Mouse (Mus musculus): Measurements from ENCODE around the gene Olfr591.
"Not testable (repeated sequence)": the region's sequence is repeated elsewhere in the genome, so short reads cannot be mapped to it uniquely, and the experiment has no call there.

DNA sequence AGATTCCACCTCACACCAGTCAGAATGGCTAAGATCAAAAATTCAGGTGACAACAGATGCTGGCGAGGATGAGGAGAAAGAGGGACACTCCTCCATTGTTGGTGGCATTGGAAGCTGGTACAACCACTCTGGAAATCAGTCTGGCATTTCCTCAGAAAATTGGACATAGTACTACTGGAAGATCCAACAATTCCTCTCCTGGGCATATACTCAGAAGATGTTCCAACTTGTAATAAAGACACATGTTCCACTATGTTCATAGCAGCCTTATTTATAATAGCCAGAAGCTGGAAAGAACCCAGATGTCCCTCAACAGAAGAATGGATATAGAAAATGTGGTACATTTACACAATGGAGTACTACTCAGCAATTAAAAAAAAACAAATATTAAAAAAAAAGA is 6.4 kb upstream of the Olfr591 start, which contains the start of gene Olfr592:
- not testable (repeated sequence) for TF ChIP-seq POLR2A (IDR thresholded peaks at IDR 0.05; ENCODE audit: insufficient read length, low read depth); MAX (IDR thresholded peaks at IDR 0.05; ENCODE audit: low read depth); POLR2AphosphoS2 (IDR thresholded peaks at IDR 0.05; ENCODE audit: insufficient read length, low read depth); SRF (IDR thresholded peaks at IDR 0.05; ENCODE audit: control insufficient read depth, insufficient read length, low read depth); E2F4 (IDR thresholded peaks at IDR 0.05; ENCODE audit: insufficient read depth); TCF3 (IDR thresholded peaks at IDR 0.05; ENCODE audit: insufficient read length, low read depth); TCF12 (IDR thresholded peaks at IDR 0.05; ENCODE audit: insufficient read depth, poor library complexity, severe bottlenecking); MYOG (IDR thresholded peaks at IDR 0.05; ENCODE audit: control insufficient read depth in 1 of 3, insufficient read depth in 1 of 3, insufficient read length in 2 of 3, low read depth in 2 of 3)

All from myocyte (in vitro differentiated cells).